Mouse (Mus musculus): ENCODE results near the gene Skap2.

GRCm38 (mm10) chr6:51878551-51878950, 133.8 kb downstream of the Skap2 start:
- no peak for TF ChIP-seq CTCF (IDR thresholded peaks at IDR 0.05; ENCODE audit: extremely low read depth, insufficient read depth, insufficient read length, insufficient replicate concordance)
- no peak for TF ChIP-seq POLR2A (IDR thresholded peaks at IDR 0.05; ENCODE audit: low read depth, low read length)
